Mouse (Mus musculus): Measurements from ENCODE around the gene Nin. TPM values are rescaled to one million over a fixed set of nuclear protein-coding genes. Genes with fewer than 3 reads are reported as not detected.
A peak's percentile ranks its signal among the peaks of the same experiment; 100 is the strongest.

Gene Nin
- polyA plus RNA-seq, 1 experiment, result 5.0 TPM

- H3K36me3 ChIP-seq (ENCODE audit: control insufficient read depth, insufficient read depth), result no peaks in the 10 kb centered on the region
- no peak overlapping the region for H3K4me2 ChIP-seq (ENCODE audit: low read depth)
- no peak overlapping the region for H3K4me3 ChIP-seq
- TF ChIP-seq SRF (IDR thresholded peaks at IDR 0.05; ENCODE audit: control insufficient read depth, insufficient read length, low read depth) (no peak), TCF12 (IDR thresholded peaks at IDR 0.05; ENCODE audit: insufficient read depth, poor library complexity, severe bottlenecking) (no peak), E2F4 (IDR thresholded peaks at IDR 0.05; ENCODE audit: insufficient read depth) (no peak), POLR2AphosphoS2 (IDR thresholded peaks at IDR 0.05; ENCODE audit: insufficient read length, low read depth) (no peak), MAX (IDR thresholded peaks at IDR 0.05; ENCODE audit: low read depth) (no peak), MYOD1 (IDR thresholded peaks at IDR 0.05; ENCODE audit: control insufficient read depth in 1 of 3, insufficient read length in 2 of 3, low read depth in 2 of 3) (no peak), TCF3 (IDR thresholded peaks at IDR 0.05; ENCODE audit: insufficient read length, low read depth) (no peak), POLR2A (IDR thresholded peaks at IDR 0.05; ENCODE audit: insufficient read length, low read depth) (no peak), REST (IDR thresholded peaks at IDR 0.05; ENCODE audit: insufficient read depth, insufficient read length) (no peak), MYOG (IDR thresholded peaks at IDR 0.05; ENCODE audit: control insufficient read depth in 1 of 3, insufficient read depth in 1 of 3, insufficient read length in 2 of 3, low read depth in 2 of 3) (no peak)
- no peak overlapping the region for H3ac ChIP-seq (ENCODE audit: control insufficient read depth, insufficient read length)
- H3K27me3 ChIP-seq (ENCODE audit: control insufficient read depth, insufficient read depth, insufficient read length), result no peaks in the 10 kb centered on the region
- H3K79me2 ChIP-seq (ENCODE audit: control insufficient read depth, insufficient read depth), result no peaks in the 10 kb centered on the region
Measured at GRCm38 (mm10) chr12:70126626-70127025, 13.1 kb upstream of the Nin start.

GRCm38 (mm10) chr12:70119552-70119951 lies 6.0 kb upstream of the Nin start:
- Histone ChIP-seq H3K4me3 (no peak overlapping the region), H3K79me2 (ENCODE audit: control insufficient read depth, insufficient read depth) (no peaks in the 10 kb centered on the region), H3ac (ENCODE audit: control insufficient read depth, insufficient read length) (no peak overlapping the region), H3K4me2 (ENCODE audit: low read depth) (no peak overlapping the region), H3K36me3 (ENCODE audit: control insufficient read depth, insufficient read depth) (no peaks in the 10 kb centered on the region), H3K27me3 (ENCODE audit: control insufficient read depth, insufficient read depth, insufficient read length) (no peaks in the 10 kb centered on the region)
- TF ChIP-seq REST (IDR thresholded peaks at IDR 0.05; ENCODE audit: insufficient read depth, insufficient read length) (no peak), MYOG (IDR thresholded peaks at IDR 0.05; ENCODE audit: control insufficient read depth in 1 of 3, insufficient read depth in 1 of 3, insufficient read length in 2 of 3, low read depth in 2 of 3) (no peak)

- no peaks in the 10 kb centered on the region for H3K36me3 ChIP-seq (ENCODE audit: control insufficient read depth, insufficient read depth)
- H3K79me2 ChIP-seq (ENCODE audit: control insufficient read depth, insufficient read depth), result no peaks in the 10 kb centered on the region
- no peak overlapping the region for H3K4me2 ChIP-seq (ENCODE audit: low read depth)
- no peak for TF ChIP-seq REST (IDR thresholded peaks at IDR 0.05; ENCODE audit: insufficient read depth, insufficient read length)
- no peak for TF ChIP-seq TCF12 (IDR thresholded peaks at IDR 0.05; ENCODE audit: insufficient read depth, poor library complexity, severe bottlenecking)
- no peak for TF ChIP-seq POLR2AphosphoS2 (IDR thresholded peaks at IDR 0.05; ENCODE audit: insufficient read length, low read depth)
- no peak for TF ChIP-seq CEBPB (IDR thresholded peaks at IDR 0.05; ENCODE audit: insufficient read depth, poor library complexity, severe bottlenecking)
- TF ChIP-seq MAX (IDR thresholded peaks at IDR 0.05; ENCODE audit: low read depth), result no peak
- TF ChIP-seq POLR2A (IDR thresholded peaks at IDR 0.05; ENCODE audit: insufficient read length, low read depth), result no peak
- no peak for TF ChIP-seq SRF (IDR thresholded peaks at IDR 0.05; ENCODE audit: control insufficient read depth, insufficient read length, low read depth)
- no peak for TF ChIP-seq TCF3 (IDR thresholded peaks at IDR 0.05; ENCODE audit: insufficient read length, low read depth)
- no peak for TF ChIP-seq USF1 (IDR thresholded peaks at IDR 0.05; ENCODE audit: low read depth)
- TF ChIP-seq MYOG (IDR thresholded peaks at IDR 0.05; ENCODE audit: control insufficient read depth in 1 of 3, insufficient read depth in 1 of 3, insufficient read length in 2 of 3, low read depth in 2 of 3), result no peak
- TF ChIP-seq E2F4 (IDR thresholded peaks at IDR 0.05; ENCODE audit: insufficient read depth), result no peak
- H3K4me3 ChIP-seq, result no peak overlapping the region
- H3ac ChIP-seq (ENCODE audit: control insufficient read depth, insufficient read length), result no peak overlapping the region
- H3K27me3 ChIP-seq (ENCODE audit: control insufficient read depth, insufficient read depth, insufficient read length), result no peaks in the 10 kb centered on the region
Measured at GRCm38 (mm10) chr12:70118721-70119345, 5.3 kb upstream of the Nin start.

DNA sequence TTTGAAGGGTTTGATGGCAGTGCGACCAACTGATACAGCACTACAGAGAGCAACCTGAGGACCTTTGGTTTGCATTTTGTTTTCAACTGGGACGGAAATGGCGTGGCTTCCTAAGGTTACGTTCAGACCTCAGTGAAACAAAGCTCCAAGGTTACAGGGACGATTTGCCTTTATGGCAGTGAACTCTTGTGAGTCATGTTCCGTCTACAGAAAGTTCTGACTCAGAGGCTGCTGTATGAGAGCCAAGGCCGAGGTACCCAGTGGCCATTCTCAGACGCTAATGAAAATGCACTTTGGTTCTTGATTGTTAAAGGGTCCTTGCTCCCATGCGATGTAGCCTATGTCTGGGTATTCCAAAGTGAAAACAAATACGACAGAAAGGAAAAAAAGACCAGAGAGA lies 3.6 kb upstream of the Nin start:
- no peaks in the 10 kb centered on the region for H3K27me3 ChIP-seq (ENCODE audit: control insufficient read depth, insufficient read depth, insufficient read length)
- TF ChIP-seq TCF3 (IDR thresholded peaks at IDR 0.05; ENCODE audit: insufficient read length, low read depth) (no peak), SRF (IDR thresholded peaks at IDR 0.05; ENCODE audit: control insufficient read depth, insufficient read length, low read depth) (no peak), MAX (IDR thresholded peaks at IDR 0.05; ENCODE audit: low read depth) (no peak), POLR2A (IDR thresholded peaks at IDR 0.05; ENCODE audit: insufficient read length, low read depth) (no peak)
- H3K36me3 ChIP-seq (ENCODE audit: control insufficient read depth, insufficient read depth), result no peaks in the 10 kb centered on the region
- no peak overlapping the region for H3ac ChIP-seq (ENCODE audit: control insufficient read depth, insufficient read length)
- H3K79me2 ChIP-seq (ENCODE audit: control insufficient read depth, insufficient read depth), result no peaks in the 10 kb centered on the region
- H3K4me2 ChIP-seq (ENCODE audit: low read depth), result peak overlapping the region; percentile 63
- H3K4me3 ChIP-seq, result no peak overlapping the region

DNA sequence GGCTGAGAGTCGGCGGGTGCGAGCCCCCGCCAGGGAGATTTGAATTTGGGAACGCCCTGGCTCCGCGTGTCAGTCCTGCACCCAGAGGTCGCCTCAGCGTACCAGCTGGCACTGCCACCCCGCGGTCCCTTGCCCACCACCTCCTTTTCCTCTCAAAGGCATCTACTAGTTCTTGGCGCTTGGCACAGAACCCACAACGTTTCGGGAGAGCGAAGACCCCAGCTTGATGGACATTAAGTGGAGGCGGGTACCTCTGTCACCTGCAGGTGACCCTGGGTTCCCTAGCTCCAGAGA lies 1.5 kb downstream of the Nin start:
- Histone ChIP-seq H3K4me2 (ENCODE audit: low read depth) (peak overlapping the region; percentile 68), H3K4me3 (peak overlapping the region; percentile 40)

More for the DNA sequence above, 1.5 kb downstream of the Nin start:
- TF ChIP-seq TCF12 (IDR thresholded peaks at IDR 0.05; ENCODE audit: insufficient read depth, poor library complexity, severe bottlenecking) (no peak), E2F4 (IDR thresholded peaks at IDR 0.05; ENCODE audit: insufficient read depth) (peak; percentile 62), SRF (IDR thresholded peaks at IDR 0.05; ENCODE audit: control insufficient read depth, insufficient read length, low read depth) (no peak), MYOG (IDR thresholded peaks at IDR 0.05; ENCODE audit: control insufficient read depth in 1 of 3, insufficient read depth in 1 of 3, insufficient read length in 2 of 3, low read depth in 2 of 3) (no peak), USF1 (IDR thresholded peaks at IDR 0.05; ENCODE audit: low read depth) (no peak), POLR2A (IDR thresholded peaks at IDR 0.05; ENCODE audit: insufficient read length, low read depth) (peak; percentile 41), CEBPB (IDR thresholded peaks at IDR 0.05; ENCODE audit: insufficient read depth, poor library complexity, severe bottlenecking) (no peak), MAX (IDR thresholded peaks at IDR 0.05; ENCODE audit: low read depth) (no peak)
- Histone ChIP-seq H3K79me2 (ENCODE audit: control insufficient read depth, insufficient read depth) (peaks cover 33% of the 10 kb centered on the region), H3K27me3 (ENCODE audit: control insufficient read depth, insufficient read depth, insufficient read length) (no peaks in the 10 kb centered on the region), H3ac (ENCODE audit: control insufficient read depth, insufficient read length) (peak overlapping the region; percentile 95), H3K36me3 (ENCODE audit: control insufficient read depth, insufficient read depth) (no peaks in the 10 kb centered on the region)
